Mouse (Mus musculus) ES-Bruce4 (cell line): Measurements from ENCODE around the gene Map3k6.

Experiments used
- CTCF ChIP-seq: IDR thresholded peaks from one replicate; pipeline ENCODE4 v1.8.1; 2011; ENCODE audit warnings: low read depth, low read length
- POLR2A ChIP-seq: IDR thresholded peaks from one replicate; pipeline ENCODE4 v1.8.1; 2011; ENCODE audit warnings: low read length; ENCODE audit not compliant: insufficient read depth

DNA sequence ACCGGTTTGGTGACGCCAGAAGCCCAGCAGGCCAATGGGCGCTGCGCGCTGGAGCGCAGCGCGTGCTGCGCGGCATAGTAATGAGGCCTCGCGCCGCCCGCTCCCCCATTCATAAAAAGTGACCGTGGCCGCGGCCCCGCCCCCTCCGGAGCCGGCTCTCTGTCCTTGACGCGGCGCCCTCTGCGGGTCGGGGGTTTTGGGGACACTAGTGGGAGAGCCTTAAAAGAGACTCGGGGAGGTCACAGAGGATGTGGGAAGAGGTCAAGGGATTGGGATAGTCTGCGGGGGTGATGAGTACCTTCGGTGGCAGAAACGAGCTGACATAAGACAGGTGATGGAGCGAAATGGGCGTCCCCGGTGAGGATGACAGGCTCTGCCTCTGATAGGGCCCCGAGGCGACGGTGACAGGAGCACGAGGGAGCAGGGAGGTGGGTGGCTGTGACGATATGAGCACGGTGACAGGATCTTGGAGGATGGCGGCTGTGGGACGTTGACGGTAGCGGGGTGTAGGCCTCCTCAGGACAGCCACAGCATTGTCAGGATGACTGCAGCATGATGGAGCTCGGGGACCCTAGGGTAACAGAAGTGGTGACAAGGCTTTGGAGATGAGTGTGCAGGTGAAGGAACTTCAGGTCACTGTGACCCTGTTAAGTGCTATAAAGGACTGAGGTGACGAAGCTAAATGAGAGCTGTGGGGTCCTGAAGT, 27.9 kb upstream of the Map3k6 start:
- TF ChIP-seq POLR2A (no peak), CTCF (peak; percentile 3)
